Mouse (Mus musculus) ovary, postnatal 10 days (tissue): ENCODE results near the gene Dennd1b.

Experiments
- DNase-seq: peaks from one replicate; pipeline ENCODE4 v3.0.0; 2022; ENCODE audit warnings: low spot score

Dennd1b gene

GRCm38 (mm10) chr1:138963161-138963867 is at the start of gene Dennd1b:
Gene Dennd1b, plus strand, starts transcription at chr1:138963435.
- peak; percentile 58 for DNase-seq

GRCm38 (mm10) chr1:138915596-138915995 is 47.6 kb upstream of the Dennd1b start:
- DNase-seq = no peak

GRCm38 (mm10) chr1:138919601-138920000 is 43.6 kb upstream of the Dennd1b start:
- DNase-seq = no peak

- DNase-seq = no peak
These were observed 43.2 kb upstream of the Dennd1b start for GRCm38 (mm10) chr1:138920082-138920481.

- no peak for DNase-seq
These were observed 42.4 kb upstream of the Dennd1b start for GRCm38 (mm10) chr1:138920799-138921198.

- no peak for DNase-seq
These were observed 40.3 kb upstream of the Dennd1b start for GRCm38 (mm10) chr1:138922886-138923285.

GRCm38 (mm10) chr1:138924282-138924681 is 39.0 kb upstream of the Dennd1b start:
- no peak for DNase-seq

GRCm38 (mm10) chr1:138928671-138929483 is 34.4 kb upstream of the Dennd1b start:
- no peak for DNase-seq

- no peak for DNase-seq
These were observed 33.2 kb upstream of the Dennd1b start for GRCm38 (mm10) chr1:138929985-138930384.

- no peak for DNase-seq
These were observed 32.4 kb upstream of the Dennd1b start for GRCm38 (mm10) chr1:138930856-138931255.

- DNase-seq = no peak
These were observed 27.1 kb upstream of the Dennd1b start for GRCm38 (mm10) chr1:138936169-138936568.

- no peak for DNase-seq
These were observed 25.4 kb upstream of the Dennd1b start for GRCm38 (mm10) chr1:138937686-138938370.

GRCm38 (mm10) chr1:138939579-138940139 is 23.6 kb upstream of the Dennd1b start:
- no peak for DNase-seq

- no peak for DNase-seq
These were observed 22.8 kb upstream of the Dennd1b start for GRCm38 (mm10) chr1:138940407-138940806.

- DNase-seq = no peak
These were observed 11.1 kb upstream of the Dennd1b start for GRCm38 (mm10) chr1:138952173-138952572.

- DNase-seq = no peak
These were observed 8.3 kb upstream of the Dennd1b start for GRCm38 (mm10) chr1:138954978-138955377.

GRCm38 (mm10) chr1:138955455-138955854 is 7.8 kb upstream of the Dennd1b start:
- no peak for DNase-seq

- DNase-seq = no peak
These were observed 6.7 kb upstream of the Dennd1b start for GRCm38 (mm10) chr1:138956511-138956910.

- no peak for DNase-seq
These were observed 6.1 kb upstream of the Dennd1b start for GRCm38 (mm10) chr1:138957111-138957510.

- no peak for DNase-seq
These were observed 4.4 kb upstream of the Dennd1b start for GRCm38 (mm10) chr1:138958863-138959262.

- no peak for DNase-seq
These were observed 3.2 kb upstream of the Dennd1b start for GRCm38 (mm10) chr1:138959903-138960483.
